Mouse (Mus musculus): ENCODE results near the gene Foxr1. TPM values are rescaled to one million over a fixed set of nuclear protein-coding genes. Genes with fewer than 3 reads are reported as not detected.
A peak's percentile ranks its signal among the peaks of the same experiment; 100 is the strongest.

The Foxr1 gene
- polyA plus RNA-seq, 2 experiments: not detected

DNA sequence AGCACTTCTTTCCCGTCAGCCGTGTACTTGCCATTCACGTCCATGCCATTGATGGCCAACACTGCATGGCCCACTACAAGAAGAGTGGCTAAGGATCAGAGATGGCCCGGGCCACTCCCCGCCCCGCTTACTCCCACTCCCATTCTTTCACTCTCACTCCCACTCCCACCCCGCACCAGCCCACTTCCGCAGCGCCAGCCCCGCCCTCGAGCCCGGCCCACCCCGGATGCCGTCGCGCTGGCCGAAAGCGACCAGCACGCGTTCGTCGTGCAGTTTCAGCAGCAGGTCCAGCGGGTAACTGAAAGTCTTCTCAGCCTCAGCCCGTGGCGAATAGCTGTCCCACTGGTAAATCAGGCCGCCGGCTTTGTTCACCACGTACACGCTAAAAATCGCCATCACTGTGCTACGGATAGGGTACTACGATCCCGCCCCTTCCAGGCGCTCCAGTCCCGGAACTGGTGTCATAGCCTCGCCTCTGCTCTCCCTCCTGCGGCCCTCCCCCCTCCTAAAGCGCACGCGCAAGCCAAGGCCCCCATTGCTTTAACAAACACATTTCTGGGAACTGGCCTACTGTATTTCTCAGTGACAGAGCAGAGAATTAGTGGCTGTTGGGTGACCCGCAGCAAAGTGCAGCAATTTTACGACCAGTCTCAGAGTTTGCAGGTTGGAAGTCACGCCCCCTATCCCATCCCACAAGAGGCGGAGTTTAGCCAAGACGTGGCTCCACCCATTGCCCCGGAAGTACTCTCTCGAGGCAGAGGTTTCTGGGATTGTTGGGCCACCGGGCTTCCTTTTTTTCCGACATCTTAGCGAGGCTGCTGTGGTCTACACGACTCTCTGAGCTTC, 33.8 kb downstream of the Foxr1 start, which contains the start of the genes Rps25 and Trappc4:
Rps25 (plus strand) TSS at position 234 of the 846 bp plus-strand sequence.
Trappc4 (minus strand) TSS at position 695 of the 846 bp plus-strand sequence.
- Histone ChIP-seq H3K27me3 (ENCODE audit: control insufficient read depth, insufficient read depth, low read length) (no peaks in the 10 kb centered on the region), H3K4me2 (ENCODE audit: low read depth) (peak within 1 kb of the TSS; percentile 95), H3K36me3 (replicated peaks; ENCODE audit: control insufficient read depth, insufficient read depth, low read depth) (peaks cover 50% of the 10 kb centered on the region), H3K4me1 (replicated peaks; ENCODE audit: control insufficient read depth in 2 of 2, insufficient read depth in 2 of 2, low read length in 1 of 2) (peaks cover 10 to 30% of the 10 kb centered on the region in 2 experiments), H3K4me3 (ENCODE audit: insufficient read depth in 1 of 2, low read depth in 2 of 2, low read length in 2 of 2) (peak within 1 kb of the TSS; percentile 72 to 98), H3K9me3 (ENCODE audit: control insufficient read depth, low read length) (no peaks in the 10 kb centered on the region), H3K27ac (peak within 1 kb of the TSS; percentile 73), H3K9ac (replicated peaks) (peak within 1 kb of the TSS; percentile 79)
- TF ChIP-seq EP300 (IDR thresholded peaks at IDR 0.05; ENCODE audit: low read depth): no peak
- TF ChIP-seq CTCF (IDR thresholded peaks at IDR 0.05; ENCODE audit: low read depth): no peak
- ATAC-seq (ENCODE audit: insufficient read depth) (peak; percentile 95), DNase-seq (ENCODE audit: low read depth in 3 of 3, low spot score in 3 of 3) (peak; percentile 88 to 91 (median 90))
- under 1% methylated on average over 51 of the region's 51 CpGs for WGBS (ENCODE audit: insufficient replicate concordance)

- ATAC-seq (ENCODE audit: insufficient read depth) (no peak), DNase-seq (ENCODE audit: low read depth in 3 of 3, low spot score in 3 of 3) (no peak)
- 79% methylated on average over 3 of the region's 3 CpGs for WGBS (ENCODE audit: insufficient replicate concordance)
- no peak overlapping the region for H3K4me2 ChIP-seq (ENCODE audit: low read depth)
- H3K9ac ChIP-seq (replicated peaks): no peak overlapping the region
- H3K36me3 ChIP-seq (replicated peaks; ENCODE audit: control insufficient read depth, insufficient read depth, low read depth): peaks cover 44% of the 10 kb centered on the region
- no peak overlapping the region for H3K4me3 ChIP-seq (ENCODE audit: insufficient read depth in 1 of 2, low read depth in 2 of 2, low read length in 2 of 2)
- H3K4me1 ChIP-seq (replicated peaks; ENCODE audit: control insufficient read depth in 2 of 2, insufficient read depth in 2 of 2, low read length in 1 of 2): peaks cover 7 to 17% of the 10 kb centered on the region in 2 experiments
- no peaks in the 10 kb centered on the region for H3K9me3 ChIP-seq (ENCODE audit: control insufficient read depth, low read length)
- H3K27me3 ChIP-seq (ENCODE audit: control insufficient read depth, insufficient read depth, low read length): no peaks in the 10 kb centered on the region
- no peak for TF ChIP-seq EP300 (IDR thresholded peaks at IDR 0.05; ENCODE audit: low read depth)
- no peak for TF ChIP-seq CTCF (IDR thresholded peaks at IDR 0.05; ENCODE audit: low read depth)
- no peak overlapping the region for H3K27ac ChIP-seq
These were observed 35.9 kb downstream of the Foxr1 start for GRCm38 (mm10) chr9:44405011-44405410.

- no peak overlapping the region for H3K9ac ChIP-seq (replicated peaks)
- 76% methylated on average over 4 of the region's 4 CpGs for WGBS (ENCODE audit: insufficient replicate concordance)
- DNase-seq (ENCODE audit: low read depth in 3 of 3, low spot score in 3 of 3) (no peak), ATAC-seq (ENCODE audit: insufficient read depth) (no peak)
- H3K27ac ChIP-seq: no peak overlapping the region
- H3K4me3 ChIP-seq (ENCODE audit: insufficient read depth in 1 of 2, low read depth in 2 of 2, low read length in 2 of 2): no peak overlapping the region
- peaks cover 29% of the 10 kb centered on the region for H3K36me3 ChIP-seq (replicated peaks; ENCODE audit: control insufficient read depth, insufficient read depth, low read depth)
- no peak for TF ChIP-seq CTCF (IDR thresholded peaks at IDR 0.05; ENCODE audit: low read depth)
- TF ChIP-seq EP300 (IDR thresholded peaks at IDR 0.05; ENCODE audit: low read depth): no peak
- H3K27me3 ChIP-seq (ENCODE audit: control insufficient read depth, insufficient read depth, low read length): no peaks in the 10 kb centered on the region
- H3K4me2 ChIP-seq (ENCODE audit: low read depth): no peak overlapping the region
- peaks cover 5 to 20% of the 10 kb centered on the region in 2 experiments; a peak in 3 of 4 replicates for H3K4me1 ChIP-seq (replicated peaks; ENCODE audit: control insufficient read depth in 2 of 2, insufficient read depth in 2 of 2, low read length in 1 of 2)
- no peaks in the 10 kb centered on the region for H3K9me3 ChIP-seq (ENCODE audit: control insufficient read depth, low read length)
These were observed 39.9 kb downstream of the Foxr1 start for GRCm38 (mm10) chr9:44401081-44401480.

GRCm38 (mm10) chr9:44399795-44400114, 41.2 kb downstream of the Foxr1 start:
- WGBS (ENCODE audit: insufficient replicate concordance): 79% methylated on average over 6 of the region's 6 CpGs
- H3K4me2 ChIP-seq (ENCODE audit: low read depth): no peak overlapping the region
- peaks cover 29% of the 10 kb centered on the region for H3K36me3 ChIP-seq (replicated peaks; ENCODE audit: control insufficient read depth, insufficient read depth, low read depth)

DNA sequence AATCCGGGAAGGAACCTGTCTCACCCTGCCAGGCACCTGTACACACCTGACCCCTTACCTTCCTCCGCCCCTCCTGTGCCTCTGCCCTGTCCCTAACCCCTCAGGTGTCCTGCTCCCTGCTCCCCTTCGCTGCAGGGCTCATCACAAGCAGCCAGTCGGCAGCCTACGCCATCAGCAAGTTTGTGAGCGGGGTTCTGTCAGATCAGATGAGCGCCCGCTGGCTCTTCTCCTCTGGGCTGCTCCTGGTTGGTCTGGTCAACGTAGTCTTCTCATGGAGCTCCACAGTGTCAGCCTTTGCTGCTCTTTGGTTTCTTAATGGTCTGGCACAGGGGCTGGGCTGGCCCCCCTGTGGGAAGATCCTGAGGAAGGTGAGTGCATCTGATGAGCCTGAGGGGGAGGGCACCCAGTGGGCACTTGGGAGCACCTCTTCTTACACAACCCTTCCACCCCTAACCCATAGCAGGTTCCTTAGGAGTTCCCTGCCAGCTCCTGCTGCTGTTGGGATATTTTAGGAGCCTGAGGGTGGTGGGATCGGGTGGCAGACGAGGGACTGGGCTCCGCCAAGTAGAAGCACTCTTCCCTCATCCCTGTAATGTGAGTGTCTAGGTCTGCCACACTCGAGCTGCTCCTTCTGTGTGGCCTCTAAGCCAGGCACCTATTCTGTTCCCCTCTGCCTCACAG, 41.7 kb downstream of the Foxr1 start:
- H3K9ac ChIP-seq (replicated peaks): no peak overlapping the region
- TF ChIP-seq EP300 (IDR thresholded peaks at IDR 0.05; ENCODE audit: low read depth) (no peak), CTCF (IDR thresholded peaks at IDR 0.05; ENCODE audit: low read depth) (no peak)
- peaks cover 3 to 17% of the 10 kb centered on the region in 2 experiments; a peak in 3 of 4 replicates for H3K4me1 ChIP-seq (replicated peaks; ENCODE audit: control insufficient read depth in 2 of 2, insufficient read depth in 2 of 2, low read length in 1 of 2)
- H3K4me3 ChIP-seq (ENCODE audit: insufficient read depth in 1 of 2, low read depth in 2 of 2, low read length in 2 of 2): no peak overlapping the region
- H3K27ac ChIP-seq: no peak overlapping the region
- peaks cover 29% of the 10 kb centered on the region for H3K36me3 ChIP-seq (replicated peaks; ENCODE audit: control insufficient read depth, insufficient read depth, low read depth)
- peak overlapping the region; percentile 83; the same call in 1 of the 2 replicates for H3K4me2 ChIP-seq (ENCODE audit: low read depth)
- no peaks in the 10 kb centered on the region for H3K9me3 ChIP-seq (ENCODE audit: control insufficient read depth, low read length)
- DNase-seq (ENCODE audit: low read depth in 3 of 3, low spot score in 3 of 3) (no peak), ATAC-seq (ENCODE audit: insufficient read depth) (no peak)
- H3K27me3 ChIP-seq (ENCODE audit: control insufficient read depth, insufficient read depth, low read length): no peaks in the 10 kb centered on the region
- WGBS (ENCODE audit: insufficient replicate concordance): 74% methylated on average over 13 of the region's 13 CpGs

More at GRCm38 (mm10) chr9:44399795-44400114, 41.2 kb downstream of the Foxr1 start:
- ATAC-seq (ENCODE audit: insufficient read depth) (no peak), DNase-seq (ENCODE audit: low read depth in 3 of 3, low spot score in 3 of 3) (no peak)
- H3K9ac ChIP-seq (replicated peaks): no peak overlapping the region
- no peak overlapping the region for H3K4me3 ChIP-seq (ENCODE audit: insufficient read depth in 1 of 2, low read depth in 2 of 2, low read length in 2 of 2)
- no peaks in the 10 kb centered on the region for H3K9me3 ChIP-seq (ENCODE audit: control insufficient read depth, low read length)
- H3K27me3 ChIP-seq (ENCODE audit: control insufficient read depth, insufficient read depth, low read length): no peaks in the 10 kb centered on the region
- H3K4me1 ChIP-seq (replicated peaks; ENCODE audit: control insufficient read depth in 2 of 2, insufficient read depth in 2 of 2, low read length in 1 of 2): peaks cover 3 to 17% of the 10 kb centered on the region in 2 experiments; a peak in 3 of 4 replicates
- H3K27ac ChIP-seq: no peak overlapping the region
- TF ChIP-seq CTCF (IDR thresholded peaks at IDR 0.05; ENCODE audit: low read depth): no peak
- no peak for TF ChIP-seq EP300 (IDR thresholded peaks at IDR 0.05; ENCODE audit: low read depth)
